In genomic region chr2:119299981-119300818, GRCm38 (mm10) we compare ENCODE assay signal across 8 mouse cellular contexts. TPM values are rescaled to one million over a fixed set of nuclear protein-coding genes. Genes with fewer than 3 reads are reported as not detected.
DNase-seq lines count a peak whose midpoint lies in the region; ATAC-seq and TF ChIP-seq lines count a peak whose summit lies in the region.

No protein-coding gene starts in this region.

- intact Hi-C loops in gastrocnemius, adult 2 months (cut with DNase I) = loop anchor here (1.0 to 2.0 kb wide), 3 partner anchors 25 to 115 kb away; partner anchors contain the start of gene Dll4

- H3K27ac ChIP-seq in gastrocnemius, adult 2 months = peak overlapping the region; percentile 83
- H3K27ac ChIP-seq in hindbrain, embryonic 16.5 days (ENCODE audit: low read depth, low read length) = peak overlapping the region; percentile 72
- peak overlapping the region; percentile 55; the same call in 1 of the 2 replicates for H3K27ac ChIP-seq in liver, embryonic 11.5 days (ENCODE audit: low read depth, low read length)

- WGBS in hindbrain, embryonic 16.5 days = 6% methylated on average over 14 of the region's 15 CpGs
- WGBS in liver, embryonic 11.5 days = 2% methylated on average over 15 of the region's 15 CpGs

- peak; percentile 80 for DNase-seq in urinary bladder, postnatal 14 days (ENCODE audit: low spot score)
- DNase-seq in urinary bladder, adult 2 months (ENCODE audit: low spot score) = no peak
- DNase-seq in cerebellum, adult 9-11 months = peak; percentile 73
- peak; percentile 91 for DNase-seq in gastrocnemius, adult 2 months
- peak; percentile 87 for DNase-seq in liver, embryonic 11.5 days (ENCODE audit: low spot score)
- DNase-seq in naive thymus-derived CD4-positive, alpha-beta T cell, adult 2 months (ENCODE audit: low read depth) = peak; percentile 94
- DNase-seq in testis, postnatal 14 days (ENCODE audit: low spot score) = peak; percentile 85

- H3K4me1 ChIP-seq in hindbrain, embryonic 16.5 days (ENCODE audit: control insufficient read depth, insufficient read depth, low read depth, low read length) = peaks cover 15% of the 10 kb centered on the region
- peaks cover 50% of the 10 kb centered on the region for H3K4me1 ChIP-seq in liver, embryonic 11.5 days (replicated peaks; ENCODE audit: control insufficient read depth, insufficient read depth, low read length)

- no peak overlapping the region for H3K9ac ChIP-seq in hindbrain, embryonic 16.5 days (ENCODE audit: low read depth, low read length)
- peak overlapping the region; percentile 64 for H3K9ac ChIP-seq in liver, embryonic 11.5 days (ENCODE audit: low read depth, low read length)

- peak; percentile 94 for TF ChIP-seq CTCF in gastrocnemius, adult 2 months (IDR thresholded peaks at IDR 0.05)

- peak overlapping the region; percentile 33 for H3K4me2 ChIP-seq in hindbrain, embryonic 16.5 days (ENCODE audit: low read length)
- peak overlapping the region; percentile 82 for H3K4me2 ChIP-seq in liver, embryonic 11.5 days

- ATAC-seq in hindbrain, embryonic 16.5 days = peak; percentile 64
- peak; percentile 89 for ATAC-seq in liver, embryonic 11.5 days (replicated peaks; ENCODE audit: low FRiP score)

- no peaks in the 10 kb centered on the region for H3K27me3 ChIP-seq in hindbrain, embryonic 16.5 days (replicated peaks; ENCODE audit: control insufficient read depth, insufficient read depth, low read length)
- no peaks in the 10 kb centered on the region for H3K27me3 ChIP-seq in liver, embryonic 11.5 days (replicated peaks; ENCODE audit: control insufficient read depth, insufficient read depth, low read length)

- H3K9me3 ChIP-seq in hindbrain, embryonic 16.5 days (ENCODE audit: control insufficient read depth, low read length) = no peaks in the 10 kb centered on the region
- H3K9me3 ChIP-seq in liver, embryonic 11.5 days (ENCODE audit: control insufficient read depth, low read length) = no peaks in the 10 kb centered on the region

- peaks cover 17% of the 10 kb centered on the region for H3K36me3 ChIP-seq in hindbrain, embryonic 16.5 days (ENCODE audit: control insufficient read depth, insufficient read depth, low read length)
- H3K36me3 ChIP-seq in liver, embryonic 11.5 days (ENCODE audit: control insufficient read depth, insufficient read depth, low read length) = peaks cover 11% of the 10 kb centered on the region

- H3K4me3 ChIP-seq in gastrocnemius, adult 2 months = peak overlapping the region; percentile 61
- no peak overlapping the region for H3K4me3 ChIP-seq in hindbrain, embryonic 16.5 days (ENCODE audit: low read length)
- H3K4me3 ChIP-seq in liver, embryonic 11.5 days (ENCODE audit: low read depth, low read length) = peak overlapping the region; percentile 33

RNA-seq across cellular contexts. Expression of gene Vps18, which starts 11.7 kb away (rescaled TPM):
- 15.9 and 17.9 TPM in 2 replicates for polyA plus RNA-seq in urinary bladder, adult 2 months (2012; rRNA removed)
- total RNA-seq in gastrocnemius, adult 2 months (2021) = 10 to 100 TPM; 10.9 to 11.7 TPM
- 28.2 and 30.4 TPM in 2 replicates for polyA plus RNA-seq in hindbrain, embryonic 16.5 days (2015; fragmentation: Nextera tagmentation; extraction: Ambion mirVana)
- polyA plus RNA-seq in liver, embryonic 11.5 days (2014; fragmentation: Nextera tagmentation; extraction: Ambion mirVana) = 13.4 and 14.0 TPM in 2 replicates

RNA-seq across cellular contexts. Expression of gene Dll4, which starts 25.4 kb away (rescaled TPM):
- 5.5 and 6.4 TPM in 2 replicates for polyA plus RNA-seq in urinary bladder, adult 2 months (2012; rRNA removed)
- 1 to 10 TPM; 3.8 to 4.8 TPM for total RNA-seq in gastrocnemius, adult 2 months (2021)
- polyA plus RNA-seq in hindbrain, embryonic 16.5 days (2015; fragmentation: Nextera tagmentation; extraction: Ambion mirVana) = 5.3 and 6.0 TPM in 2 replicates
- 5.3 and 5.9 TPM in 2 replicates for polyA plus RNA-seq in liver, embryonic 11.5 days (2014; fragmentation: Nextera tagmentation; extraction: Ambion mirVana)

RNA-seq across cellular contexts. Expression of gene Rhov, which starts 29.1 kb away (rescaled TPM):
- polyA plus RNA-seq in urinary bladder, adult 2 months (2012; rRNA removed) = 31.2 and 34.1 TPM in 2 replicates
- not detected for total RNA-seq in gastrocnemius, adult 2 months (2021)
- polyA plus RNA-seq in hindbrain, embryonic 16.5 days (2015; fragmentation: Nextera tagmentation; extraction: Ambion mirVana) = 48.2 and 56.9 TPM in 2 replicates
- polyA plus RNA-seq in liver, embryonic 11.5 days (2014; fragmentation: Nextera tagmentation; extraction: Ambion mirVana) = 0.38 TPM in 1 of 2 replicates, not detected in the other

RNA-seq across cellular contexts. Expression of gene Chac1, which starts 50.8 kb away (rescaled TPM):
- polyA plus RNA-seq in urinary bladder, adult 2 months (2012; rRNA removed) = 1.4 and 1.5 TPM in 2 replicates
- total RNA-seq in gastrocnemius, adult 2 months (2021) = 10 to 100 TPM; 30.1 to 90.4 TPM
- polyA plus RNA-seq in hindbrain, embryonic 16.5 days (2015; fragmentation: Nextera tagmentation; extraction: Ambion mirVana) = 12.3 and 14.9 TPM in 2 replicates
- polyA plus RNA-seq in liver, embryonic 11.5 days (2014; fragmentation: Nextera tagmentation; extraction: Ambion mirVana) = 2.9 and 3.2 TPM in 2 replicates

Comparison
In these comparisons a context has a peak if more than half of its experiments do, and no peak if none do; other contexts are left out.
1. RNA of gene Rhov, which starts 29.1 kb away (polyA plus RNA-seq): 48.2 to 56.9 TPM in hindbrain, embryonic 16.5 days and 31.2 to 34.1 TPM in urinary bladder, adult 2 months; 0.38 TPM in liver, embryonic 11.5 days; every median in the first group is over 10 times any median in the second.
2. Peak in every context shown above with its lines, with median percentiles within 50 percentile points of each other: H3K27ac ChIP-seq.